Mouse (Mus musculus) liver, embryonic 14.5 days (tissue): ENCODE measurements at regions not wholly inside any gene's neighbourhood (a gene's known extent, or its start where the extent isn't known, plus 50 kb on each side); places are given as distances from the start of the nearest gene placed in this dataset.

Experiments used
- CTCF ChIP-seq: IDR thresholded peaks from 2 replicates; pipeline ENCODE4 v1.5.1; 2016; ENCODE audit warnings: antibody characterized with exemption, low read depth, control low read depth
- EP300 ChIP-seq: IDR thresholded peaks from 2 replicates; pipeline ENCODE4 v1.6.1; 2016; ENCODE audit warnings: antibody characterized with exemption, low read depth

- TF ChIP-seq CTCF = no peak
- no peak for TF ChIP-seq EP300
These were observed 180.9 kb downstream of the Galc start for GRCm38 (mm10) chr12:98078351-98078750.
